Mouse (Mus musculus): ENCODE data around the gene Slc39a10.
"Not testable (repeated sequence)": the region's sequence is repeated elsewhere in the genome, so short reads cannot be mapped to it uniquely, and the experiment has no call there.

Slc39a10 gene

GRCm38 (mm10) chr1:46864175-46864885 is 28.3 kb downstream of the Slc39a10 start:
- no peak for DNase-seq (ENCODE audit: low read depth)

DNA sequence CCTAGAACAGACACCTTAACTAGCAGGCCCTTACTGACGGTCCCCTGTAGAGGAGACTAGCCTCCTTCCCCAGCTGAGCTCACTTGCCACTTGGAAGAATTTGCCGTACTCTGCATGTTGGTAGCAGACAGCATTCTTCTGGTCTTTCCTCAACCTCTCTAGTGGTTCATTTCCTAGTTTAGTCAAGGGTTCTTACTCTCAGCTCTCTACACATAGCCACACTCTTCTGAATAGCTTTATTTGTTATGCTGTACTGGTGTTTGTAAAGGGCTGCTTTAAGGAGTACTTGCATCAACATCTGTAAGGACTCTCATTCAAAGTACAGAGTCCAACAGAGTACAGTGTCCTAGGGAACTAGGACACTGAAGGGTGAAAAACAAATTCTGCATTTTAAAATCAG is 29.2 kb downstream of the Slc39a10 start:
- DNase-seq (ENCODE audit: low read depth) = no peak

GRCm38 (mm10) chr1:46860082-46860481 is 32.6 kb downstream of the Slc39a10 start:
- DNase-seq (ENCODE audit: low read depth) = no peak

DNA sequence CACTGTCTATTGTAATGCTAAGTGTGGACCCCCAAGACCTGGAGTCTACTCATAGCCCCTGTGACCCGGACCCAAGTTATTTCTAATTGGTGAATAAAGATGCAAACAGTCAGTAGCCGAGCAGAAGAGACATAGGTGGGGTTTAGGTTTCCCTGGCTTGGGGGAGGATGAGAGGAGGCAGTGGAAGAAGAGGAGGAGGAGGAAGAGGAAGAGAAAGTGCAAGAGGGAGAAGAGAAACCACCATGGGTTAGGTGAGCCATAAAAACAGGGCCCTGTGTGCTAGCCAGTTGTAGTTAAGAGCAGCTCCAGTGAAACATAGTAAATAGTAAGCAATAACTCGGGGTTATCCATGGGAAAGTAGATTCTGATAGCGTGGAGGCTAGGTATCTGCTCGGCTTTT is 34.1 kb downstream of the Slc39a10 start:
- DNase-seq (ENCODE audit: low read depth) = no peak

DNA sequence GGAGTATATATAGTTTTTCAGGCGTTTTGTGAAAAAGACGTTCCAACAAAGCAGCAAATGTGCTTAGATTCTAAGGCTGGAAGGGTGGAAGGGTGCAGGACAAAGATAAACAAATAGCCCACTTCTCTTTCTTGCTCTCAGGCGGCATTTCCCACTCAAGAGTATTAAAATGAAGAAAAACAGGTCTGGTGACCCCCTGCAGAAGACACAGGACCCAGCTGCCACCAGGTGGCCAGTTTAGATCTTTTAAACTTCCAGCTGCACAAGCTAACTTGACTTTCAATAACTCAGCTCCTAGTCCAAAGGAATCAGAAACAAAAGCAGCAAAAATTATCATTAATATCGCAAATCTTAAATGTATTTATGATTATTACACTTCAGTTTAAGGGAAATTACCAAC is 36.2 kb downstream of the Slc39a10 start:
- no peak for DNase-seq (ENCODE audit: low read depth)

DNA sequence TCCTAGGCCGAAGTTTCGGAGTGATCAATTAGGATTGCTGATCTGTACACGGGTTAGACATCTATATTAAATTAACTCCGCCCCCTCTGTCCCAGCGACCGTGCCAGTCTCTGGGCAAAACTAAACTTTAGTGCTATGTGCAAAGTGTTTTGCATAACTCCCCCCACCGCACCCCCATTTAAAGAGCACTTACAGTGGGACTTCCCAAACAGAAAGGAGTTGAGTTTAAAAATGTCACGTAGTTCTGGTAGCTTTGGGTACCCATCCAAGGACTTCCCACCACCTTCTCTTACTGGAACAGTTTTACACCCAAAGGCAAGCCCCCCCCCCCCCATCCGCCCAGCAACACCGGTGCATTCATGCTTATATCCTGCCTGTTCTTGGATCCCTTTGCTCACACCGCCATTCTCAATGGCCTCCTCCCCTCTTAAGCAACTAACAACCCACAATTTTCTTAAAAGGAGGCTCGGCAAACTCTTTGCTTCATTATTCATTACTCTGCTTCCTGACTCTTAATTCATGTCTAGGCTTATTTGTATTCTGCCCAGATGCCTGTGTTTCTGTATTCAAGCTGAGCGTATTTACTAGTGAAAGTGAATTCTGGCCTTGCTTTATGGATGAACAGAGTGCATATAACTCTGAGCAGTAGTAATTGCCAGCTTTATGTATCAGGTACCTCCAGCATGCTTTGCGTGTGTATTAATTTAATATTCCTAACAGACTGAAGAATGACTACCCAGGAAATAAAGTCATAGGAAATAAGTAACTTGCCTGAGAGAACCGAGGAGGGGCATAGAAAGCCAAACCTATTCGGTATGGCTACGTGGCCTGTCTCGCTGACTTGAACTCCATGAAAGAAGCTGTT is 38.4 kb downstream of the Slc39a10 start:
- no peak for DNase-seq (ENCODE audit: low read depth)

- DNase-seq (ENCODE audit: low read depth) = peak; percentile 89
Observed at GRCm38 (mm10) chr1:46853317-46854035, 39.2 kb downstream of the Slc39a10 start.

GRCm38 (mm10) chr1:46852600-46853272 is 39.9 kb downstream of the Slc39a10 start:
- DNase-seq (ENCODE audit: low read depth) = no peak

GRCm38 (mm10) chr1:46852216-46852599 is 40.4 kb downstream of the Slc39a10 start:
- DNase-seq (ENCODE audit: low read depth) = no peak

DNA sequence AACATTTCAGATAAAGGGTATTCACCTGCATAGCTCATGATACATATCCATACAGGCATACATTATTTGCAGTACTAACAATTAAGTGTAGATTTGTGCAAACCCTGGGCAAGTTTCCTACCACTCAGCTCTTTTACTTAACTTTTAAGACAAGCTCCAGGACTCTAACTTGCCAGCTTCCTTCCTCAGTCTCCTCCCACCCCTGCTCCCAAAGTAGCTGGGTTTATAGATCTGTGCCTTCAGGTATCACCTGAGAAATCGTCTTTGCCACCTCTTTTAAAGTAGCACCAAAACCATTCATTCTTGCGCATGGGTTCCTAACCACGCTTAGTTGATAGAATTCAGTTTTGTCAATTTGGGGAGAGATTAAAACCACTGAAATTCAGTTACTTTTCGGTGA is 41.1 kb downstream of the Slc39a10 start:
- DNase-seq (ENCODE audit: low read depth) = no peak

GRCm38 (mm10) chr1:46849758-46850157 is 42.9 kb downstream of the Slc39a10 start:
- DNase-seq (ENCODE audit: low read depth) = peak; percentile 62

- DNase-seq (ENCODE audit: low read depth) = no peak
Observed at GRCm38 (mm10) chr1:46845221-46845620, 47.4 kb downstream of the Slc39a10 start.

DNA sequence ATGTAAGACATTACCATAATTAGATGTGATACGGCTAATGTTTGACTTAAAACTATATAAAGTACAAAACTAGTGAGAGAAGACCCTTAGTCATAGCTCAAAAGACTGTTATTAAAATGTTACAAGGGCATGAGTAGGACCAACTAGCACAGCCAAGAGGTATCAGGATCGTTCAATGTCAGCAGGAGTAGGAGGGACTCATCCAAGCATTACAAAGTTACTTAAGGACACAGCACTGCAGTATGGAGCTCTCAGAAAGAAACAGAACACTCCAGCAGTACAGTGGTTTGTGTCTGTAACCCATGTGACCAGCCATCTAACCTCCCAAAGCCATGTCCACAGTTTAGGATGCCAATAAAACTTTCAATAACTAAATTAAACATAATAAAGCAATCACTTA is 48.4 kb downstream of the Slc39a10 start:
- no peak for DNase-seq (ENCODE audit: low read depth)

DNA sequence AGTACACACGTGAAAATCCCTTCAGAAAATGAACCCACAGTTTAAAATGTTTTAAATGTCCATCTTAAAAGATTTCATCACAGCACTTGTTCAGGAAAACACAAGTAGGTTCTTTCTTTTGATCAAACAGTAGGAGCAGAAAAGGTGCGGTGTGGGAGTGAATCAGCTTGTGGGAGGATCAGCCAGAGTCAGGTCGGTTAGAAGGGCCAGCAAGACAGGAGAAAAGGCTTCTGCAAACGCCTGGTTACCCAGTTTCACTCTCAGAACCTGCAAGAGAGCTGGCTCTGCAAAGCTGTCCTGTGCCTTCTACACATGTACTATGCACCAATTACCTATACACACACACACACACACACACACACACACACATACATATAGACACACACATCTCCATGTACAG is 49.2 kb downstream of the Slc39a10 start:
- no peak for DNase-seq (ENCODE audit: low read depth)

- no peak for DNase-seq (ENCODE audit: low read depth)
Observed at GRCm38 (mm10) chr1:46831927-46832326, 60.7 kb downstream of the Slc39a10 start.

DNA sequence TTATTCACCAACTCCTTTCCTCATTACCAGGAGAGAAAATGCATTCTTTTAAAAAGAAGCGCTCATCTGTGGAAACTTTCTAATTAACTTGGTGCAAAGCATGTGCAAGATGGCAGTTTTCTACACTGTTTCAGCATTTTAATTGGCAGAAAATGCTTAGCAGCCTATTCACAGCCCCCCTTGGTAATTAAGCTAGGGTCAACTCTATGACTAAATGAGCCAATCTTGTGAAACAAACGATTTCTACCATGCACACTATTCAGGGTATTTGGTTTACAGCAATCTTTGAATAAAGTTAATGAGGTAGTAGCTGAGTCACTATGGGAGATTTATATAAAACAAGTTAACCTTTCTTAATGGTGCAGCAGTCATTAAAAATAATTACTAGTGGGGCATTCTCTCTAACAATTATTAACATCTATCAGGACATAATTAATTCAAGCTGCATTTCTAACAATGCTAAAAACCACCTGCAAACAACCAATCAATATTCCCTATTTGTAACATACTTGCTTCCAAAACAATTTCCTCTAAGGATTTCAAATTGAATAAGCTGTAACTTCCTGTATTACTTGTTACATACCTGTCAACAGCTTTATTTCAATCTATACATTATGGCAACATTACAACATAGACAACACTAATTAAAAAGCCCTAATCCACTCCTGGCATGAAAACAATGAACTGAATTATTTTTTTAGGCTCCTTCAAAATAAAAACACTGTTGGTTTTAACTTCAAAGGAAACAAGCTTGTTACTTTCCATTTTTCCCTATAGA is 62.4 kb downstream of the Slc39a10 start:
- DNase-seq (ENCODE audit: low read depth) = no peak

GRCm38 (mm10) chr1:46822256-46822972 is 70.2 kb downstream of the Slc39a10 start:
- no peak for DNase-seq (ENCODE audit: low read depth)

DNA sequence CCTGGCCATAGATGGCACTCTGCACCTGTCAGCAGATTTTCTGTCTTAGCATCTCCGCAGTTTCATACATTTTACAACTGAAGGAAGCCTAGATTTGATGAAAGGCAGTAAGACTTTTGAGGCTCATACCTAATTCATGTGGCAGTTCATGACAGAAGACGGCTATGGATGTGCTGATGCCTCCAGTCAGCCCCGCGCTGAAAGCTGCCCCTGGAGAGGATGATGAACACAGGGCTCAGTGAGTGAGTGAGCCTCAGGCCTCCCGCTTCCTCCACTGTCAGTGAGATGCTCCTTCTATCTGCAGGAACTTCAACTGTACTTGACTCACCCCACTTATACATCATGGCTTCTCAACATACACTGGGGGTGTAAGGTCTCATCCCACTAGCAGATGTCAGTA is 74.7 kb downstream of the Slc39a10 start:
- DNase-seq (ENCODE audit: low read depth) = no peak

- not testable (repeated sequence) for DNase-seq (ENCODE audit: low read depth)
Observed at GRCm38 (mm10) chr1:46808630-46809029, 84.0 kb downstream of the Slc39a10 start.

DNA sequence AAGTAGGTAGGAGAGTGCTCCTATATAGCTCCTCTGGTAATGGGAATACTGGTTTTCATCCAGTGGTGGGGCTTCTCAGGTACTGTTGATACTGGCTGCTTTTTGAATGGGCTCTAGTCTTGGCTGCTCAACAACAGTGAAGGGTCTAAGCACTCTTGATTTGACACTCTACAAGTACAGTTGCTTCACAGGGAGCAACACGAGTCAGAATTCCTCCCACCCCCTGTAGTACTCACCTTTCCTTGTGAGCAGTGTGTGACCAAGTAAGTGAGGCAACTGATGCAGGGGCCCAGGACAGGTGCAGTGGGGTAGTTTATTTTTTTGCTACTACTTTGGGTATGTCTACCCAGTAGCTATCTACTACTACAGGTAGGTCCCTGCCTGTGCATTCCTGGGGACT is 87.6 kb downstream of the Slc39a10 start:
- no peak for DNase-seq (ENCODE audit: low read depth)

- not testable (repeated sequence) for DNase-seq (ENCODE audit: low read depth)
Observed at GRCm38 (mm10) chr1:46782227-46782626, 110.4 kb downstream of the Slc39a10 start.
